Mouse (Mus musculus): ENCODE measurements at regions not wholly inside any gene's neighbourhood (a gene's known extent, or its start where the extent isn't known, plus 50 kb on each side); places are given as distances from the start of the nearest gene placed in this dataset.

- no peak for DNase-seq (ENCODE audit: low read depth, low spot score)
These were observed 743.1 kb downstream of the Stim2 start for GRCm38 (mm10) chr5:54741440-54741839.

- DNase-seq (ENCODE audit: low read depth, low spot score) = no peak
These were observed 748.7 kb downstream of the Stim2 start for GRCm38 (mm10) chr5:54746973-54747372.

DNA sequence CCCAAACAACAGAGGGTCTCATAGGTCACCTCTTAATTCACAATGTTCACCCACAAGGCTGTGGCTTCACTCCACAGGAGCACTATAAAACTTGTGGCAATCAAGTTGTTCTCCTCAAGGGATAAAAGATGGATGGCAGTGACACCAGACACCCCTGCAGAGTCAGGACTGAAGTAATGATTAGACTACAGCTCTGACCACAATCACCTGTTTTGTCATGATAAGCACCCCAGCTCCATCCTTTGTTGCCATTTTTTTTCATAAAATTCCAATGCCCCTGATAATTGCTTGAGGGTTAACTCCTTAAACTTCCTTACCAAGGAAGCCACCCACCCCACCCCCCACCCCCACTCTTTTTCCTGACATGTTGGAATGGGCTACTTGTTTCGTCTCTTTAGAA lies 755.1 kb downstream of the Stim2 start:
- DNase-seq (ENCODE audit: low read depth, low spot score) = peak; percentile 49

DNA sequence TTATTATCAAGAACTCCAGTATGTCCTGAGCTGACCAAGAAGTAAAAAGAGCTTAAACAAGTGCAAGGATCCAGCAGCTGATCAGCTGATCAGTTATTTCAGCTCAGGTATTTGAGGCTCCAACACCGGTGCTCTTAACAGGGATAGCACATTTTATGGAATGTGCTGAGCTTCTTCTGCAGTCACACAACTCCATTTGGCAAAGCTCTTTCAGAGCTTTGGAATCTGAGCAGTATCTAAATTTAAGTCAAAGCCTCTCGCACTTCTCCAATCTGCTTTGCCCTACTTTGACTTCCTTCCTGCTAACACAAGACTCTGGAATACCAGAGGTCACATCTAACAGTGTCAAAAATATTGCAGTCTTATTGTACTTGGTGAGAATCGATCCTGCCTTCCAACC lies 761.4 kb downstream of the Stim2 start:
- DNase-seq (ENCODE audit: low read depth, low spot score) = no peak

GRCm38 (mm10) chr5:54763019-54763418 lies 764.7 kb downstream of the Stim2 start:
- DNase-seq (ENCODE audit: low read depth, low spot score) = peak; percentile 83

GRCm38 (mm10) chr5:54796953-54797450 lies 798.7 kb downstream of the Stim2 start:
- peak; percentile 35 for DNase-seq (ENCODE audit: low read depth, low spot score)

DNA sequence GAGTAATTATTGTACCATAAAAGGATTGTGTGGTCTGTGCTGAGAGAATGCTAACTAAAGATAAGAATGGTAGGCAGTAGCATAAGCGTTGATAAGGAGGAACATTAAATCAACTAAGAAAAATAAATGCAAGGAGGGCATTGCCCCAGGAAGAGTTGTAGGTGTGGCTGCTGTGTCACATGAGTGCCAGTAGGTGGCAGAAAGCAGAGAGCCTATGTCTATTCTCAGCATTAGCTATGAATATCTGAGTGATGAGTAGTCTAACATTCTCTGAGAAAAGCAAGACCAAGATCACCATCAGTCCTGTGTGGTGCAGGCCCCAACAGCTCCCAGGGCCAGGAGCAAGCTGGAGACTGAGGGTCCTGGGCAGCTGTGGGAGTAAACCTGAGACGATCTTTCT lies 828.8 kb downstream of the Stim2 start:
- no peak for DNase-seq (ENCODE audit: low read depth, low spot score)

Measured in R1 (cell line).